Mouse (Mus musculus) Muller cell, postnatal 12 days (primary cell): ENCODE data around the gene Fgd3.
A peak's percentile ranks its signal among the peaks of the same experiment; 100 is the strongest.

Experiments
- DNase-seq: peaks from one replicate; pipeline ENCODE4 v3.0.0-alpha.2; 2015; ENCODE audit errors: inconsistent ontology term

Gene Fgd3

DNA sequence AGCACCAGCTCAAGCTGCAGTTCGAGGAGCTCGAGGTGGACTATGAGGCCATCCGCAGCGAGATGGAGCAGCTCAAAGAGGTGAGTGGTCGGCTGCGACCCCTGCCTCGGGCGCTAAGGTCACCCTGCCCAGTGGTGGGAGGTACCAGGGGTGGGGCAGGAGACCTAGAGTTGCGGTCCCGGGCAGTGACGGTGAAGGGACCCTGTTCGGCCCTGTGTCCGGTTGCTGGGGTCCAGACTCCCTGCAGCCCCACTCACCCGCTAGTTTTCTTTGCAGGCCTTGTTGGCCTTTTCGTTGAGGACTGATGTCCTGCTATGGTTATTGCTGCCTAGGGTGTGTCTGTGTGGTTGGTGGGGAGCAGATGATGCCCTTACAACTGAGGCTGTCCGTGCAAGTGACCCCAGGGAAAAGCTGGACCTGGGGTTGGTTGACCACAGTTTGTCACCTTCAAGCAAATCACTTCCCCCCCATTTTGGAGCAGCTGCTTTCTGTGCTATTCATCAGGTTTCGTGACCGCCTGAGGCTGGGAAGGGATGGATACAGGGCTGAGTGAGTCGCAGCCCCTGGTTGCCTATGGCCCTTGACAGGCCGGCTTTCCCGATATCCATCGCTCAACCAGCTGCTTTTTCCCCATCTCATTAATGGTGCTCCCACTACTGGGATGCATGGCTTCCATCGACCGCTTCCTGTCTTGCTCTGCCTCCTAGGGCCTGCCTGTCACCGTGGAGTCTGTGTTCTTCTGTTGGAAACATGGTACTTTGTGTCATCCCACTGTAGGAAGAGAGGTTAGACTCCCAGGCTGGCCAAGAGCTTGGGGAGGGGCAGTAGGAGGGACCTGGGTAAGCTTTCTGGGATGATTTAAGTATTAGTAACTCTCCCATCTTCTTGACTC lies 22.0 kb upstream of the Fgd3 start:
- peak; percentile 36 for DNase-seq

DNA sequence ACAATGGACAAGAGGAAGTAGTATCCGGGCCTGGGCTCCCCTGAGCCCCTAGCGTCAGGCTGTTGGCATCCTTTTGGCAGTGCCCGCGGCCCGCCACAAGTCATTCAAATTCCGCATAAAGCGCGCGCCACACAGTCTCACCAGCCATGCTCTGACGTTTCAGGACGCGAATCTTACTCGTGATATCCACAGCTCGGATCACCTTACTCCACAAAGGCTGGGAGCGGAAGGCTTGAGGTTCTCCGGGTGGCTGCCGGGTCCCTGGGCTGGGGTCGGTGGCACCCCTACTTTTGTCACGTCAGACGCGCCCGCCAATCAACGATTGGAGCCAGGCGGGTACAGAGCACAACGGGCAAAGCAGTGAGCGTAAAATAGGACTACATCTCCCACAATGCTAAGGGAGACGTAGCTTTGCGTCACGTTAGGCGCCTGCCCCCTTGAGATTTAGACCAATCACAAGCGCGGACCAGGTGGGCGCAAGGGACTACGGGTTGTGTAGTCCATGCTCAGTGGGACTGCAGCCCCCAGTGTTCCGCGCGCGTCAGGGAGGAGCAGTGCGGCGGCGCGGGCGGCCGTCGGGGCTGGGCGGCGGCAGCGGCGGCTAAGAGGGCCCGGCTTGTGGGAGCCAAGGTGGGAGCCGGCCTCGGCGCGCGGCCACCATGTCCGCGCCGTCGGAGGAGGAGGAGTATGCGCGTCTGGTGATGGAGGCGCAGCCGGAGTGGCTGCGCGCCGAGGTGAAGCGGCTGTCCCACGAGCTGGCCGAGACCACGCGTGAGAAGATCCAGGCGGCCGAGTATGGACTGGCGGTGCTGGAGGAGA lies 21.1 kb upstream of the Fgd3 start, which contains the start of gene Bicd2:
Gene Bicd2, plus strand, starts transcription at position 574 of the 819 bp plus-strand sequence.
- DNase-seq, result peak; percentile 99

DNA sequence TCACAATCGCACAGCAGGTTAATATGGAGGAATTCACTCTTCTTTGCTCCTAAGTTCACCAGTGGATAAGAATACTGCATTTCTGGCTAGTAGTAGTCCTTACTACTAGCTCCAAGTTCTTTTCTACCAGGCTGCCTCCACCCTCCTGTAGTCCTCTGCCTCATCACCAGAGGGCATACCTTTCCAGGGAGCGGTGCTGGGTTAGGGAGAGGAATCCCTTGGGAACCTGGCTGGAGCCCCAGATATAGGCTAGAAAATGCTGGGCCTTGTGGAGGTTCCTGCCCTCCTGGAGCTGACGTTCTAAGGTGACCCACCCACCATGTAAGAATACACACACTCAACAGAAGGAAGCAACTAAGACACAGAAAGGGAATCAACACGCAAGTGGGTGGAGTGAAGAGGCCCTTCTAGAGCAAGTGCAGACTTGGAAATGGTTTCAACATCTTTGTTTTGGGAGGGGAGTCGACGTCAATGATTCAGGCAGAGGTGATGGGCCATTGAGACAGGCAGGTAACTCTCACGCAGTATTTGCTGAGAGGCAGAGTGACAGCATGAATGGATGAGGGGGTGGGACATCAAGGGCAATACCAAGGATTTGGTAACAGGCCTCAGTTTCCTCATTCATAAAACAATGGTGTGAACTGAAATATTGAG lies 18.9 kb upstream of the Fgd3 start:
- peak; percentile 57 for DNase-seq

DNA sequence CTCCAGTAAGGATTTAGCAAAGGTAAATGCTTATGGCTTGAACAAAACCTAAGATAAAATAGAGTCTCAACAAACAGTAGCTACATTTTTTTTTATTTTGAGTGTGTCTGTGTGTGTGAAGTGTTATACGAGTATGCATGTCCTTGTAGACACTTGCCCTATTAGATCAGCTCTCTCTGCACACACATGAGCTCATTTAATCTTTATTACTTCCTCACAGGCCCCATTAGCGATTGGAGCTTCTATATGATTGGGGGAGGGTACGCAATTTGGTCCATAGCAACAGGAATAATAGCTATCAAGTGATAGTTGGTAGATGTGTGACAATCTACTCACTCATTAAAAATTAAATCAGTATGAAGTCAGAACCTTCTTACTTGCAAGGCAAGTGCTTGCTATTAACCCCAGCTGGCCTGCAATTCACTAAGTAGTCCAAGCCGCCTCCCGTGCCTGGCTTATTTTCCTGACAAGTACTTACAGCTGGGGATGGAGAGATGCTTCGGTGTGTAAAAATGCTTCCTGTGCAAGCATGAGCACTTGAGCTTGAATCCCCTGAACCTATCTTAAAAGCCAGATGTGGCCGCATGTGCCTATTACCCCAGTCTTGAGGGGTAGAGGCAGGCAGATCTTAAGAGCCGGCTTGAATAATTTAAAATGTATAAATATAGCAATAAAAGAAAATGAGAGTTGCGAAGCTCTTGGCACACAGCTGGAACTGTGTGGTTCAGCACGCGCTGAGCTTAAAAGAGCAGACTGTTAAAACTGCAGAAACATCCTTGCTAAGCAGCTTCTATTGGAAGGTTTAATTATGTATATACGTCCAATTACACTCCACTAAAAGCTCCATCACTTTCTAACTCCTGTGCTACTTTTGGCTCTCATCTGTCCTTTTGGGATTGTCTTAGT lies 15.2 kb upstream of the Fgd3 start:
- no peak for DNase-seq

DNA sequence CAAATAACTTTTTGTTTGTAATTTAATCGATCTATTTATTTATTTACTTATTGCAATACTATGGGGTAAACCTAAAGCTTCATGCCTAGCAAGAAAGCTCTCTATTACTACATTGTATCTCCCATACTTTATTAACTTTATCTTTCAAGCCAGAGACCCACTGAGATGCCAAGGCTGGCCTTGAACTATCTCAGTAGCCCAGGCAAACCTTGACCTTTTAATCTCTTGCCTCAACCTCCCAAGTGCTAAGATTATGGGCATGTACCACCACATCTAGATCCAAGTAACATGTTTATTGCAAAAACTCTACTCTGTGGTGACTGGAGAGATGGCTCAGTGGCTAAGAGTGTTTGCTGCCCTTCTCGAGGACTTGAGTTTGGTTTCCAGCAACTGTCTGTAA lies 13.1 kb upstream of the Fgd3 start:
- no peak for DNase-seq

DNA sequence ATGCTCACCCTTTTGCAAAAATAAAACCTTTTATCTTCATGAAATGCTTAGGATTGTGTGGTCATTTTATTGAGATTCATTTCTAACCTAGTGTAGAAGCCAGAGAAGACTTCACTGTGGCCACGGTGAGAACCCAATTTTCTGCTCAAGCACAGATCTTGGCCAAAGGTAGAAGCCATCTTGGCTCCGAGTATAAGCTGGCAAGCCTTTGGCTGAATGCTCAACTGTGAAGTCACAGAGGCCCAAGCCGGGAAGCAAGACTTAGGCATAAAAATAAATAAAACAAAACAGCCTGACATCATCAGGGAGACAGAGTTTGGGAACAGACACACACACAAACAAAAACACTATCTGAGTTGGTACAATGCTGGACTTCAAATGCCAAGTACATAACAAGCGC lies 8.0 kb upstream of the Fgd3 start:
- no peak for DNase-seq

DNA sequence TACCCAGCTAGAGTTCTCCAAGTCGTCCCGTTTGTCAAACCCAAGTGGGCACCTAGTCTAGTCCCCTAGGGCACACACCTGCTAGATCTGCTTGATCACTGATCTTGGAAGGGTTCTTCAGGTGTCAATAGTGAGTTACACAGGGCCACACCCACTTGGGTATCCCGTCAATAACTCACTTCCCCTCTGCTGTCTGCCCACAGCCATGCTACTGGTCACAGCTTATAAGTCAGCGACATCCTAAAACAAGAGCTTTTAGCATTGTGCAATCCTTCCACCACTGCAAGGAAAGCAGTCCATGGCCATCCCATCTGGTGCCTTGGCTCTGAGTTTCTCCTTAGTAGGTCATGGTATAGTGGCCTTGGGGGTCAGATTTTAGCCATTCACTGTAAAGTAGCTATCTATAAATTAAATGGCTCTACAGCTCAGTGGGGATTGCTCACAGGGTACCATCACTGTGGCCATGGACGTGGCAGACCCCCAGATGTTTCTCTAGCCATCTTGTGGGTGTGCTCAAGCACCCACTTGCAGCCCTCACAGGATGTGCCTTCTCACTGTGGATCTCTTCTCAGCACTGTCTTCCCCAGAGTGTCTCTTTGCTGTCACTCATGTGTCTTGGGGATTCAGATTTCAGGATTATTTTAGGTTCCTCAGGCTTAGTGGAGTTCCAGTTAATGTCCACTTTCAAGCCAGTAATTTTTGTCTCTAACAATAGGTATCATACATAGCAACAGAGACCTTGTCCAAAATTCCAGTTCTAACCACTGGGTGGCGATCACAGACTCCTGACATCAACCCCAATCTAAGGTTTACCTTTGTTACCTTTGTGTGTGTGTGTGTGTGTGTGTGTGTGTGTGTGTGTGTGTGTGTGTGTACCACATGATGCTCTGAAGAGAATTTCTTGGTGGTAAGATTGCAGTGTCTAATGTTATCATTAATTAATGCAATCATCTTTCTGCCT lies 6.4 kb upstream of the Fgd3 start:
- no peak for DNase-seq

DNA sequence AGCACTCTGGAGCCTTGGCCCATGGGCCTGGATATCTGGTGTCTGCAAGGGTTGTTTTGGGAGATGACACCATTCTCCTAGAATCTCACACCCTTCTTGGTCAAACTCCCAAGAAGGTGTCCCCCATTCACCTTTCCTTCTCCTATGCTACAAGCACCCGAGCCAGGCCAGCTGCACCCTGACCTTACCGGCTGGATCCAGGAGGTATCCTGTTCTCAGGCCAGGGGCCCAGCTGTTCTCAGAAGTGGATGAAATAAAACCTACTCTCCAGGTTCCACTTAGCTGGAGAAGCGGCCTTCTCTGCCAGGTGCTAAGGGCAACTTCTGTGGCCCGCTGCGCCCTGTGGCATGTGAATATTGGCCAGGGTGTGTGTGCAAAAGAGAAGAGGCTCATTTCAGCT lies 4.8 kb upstream of the Fgd3 start:
- no peak for DNase-seq

DNA sequence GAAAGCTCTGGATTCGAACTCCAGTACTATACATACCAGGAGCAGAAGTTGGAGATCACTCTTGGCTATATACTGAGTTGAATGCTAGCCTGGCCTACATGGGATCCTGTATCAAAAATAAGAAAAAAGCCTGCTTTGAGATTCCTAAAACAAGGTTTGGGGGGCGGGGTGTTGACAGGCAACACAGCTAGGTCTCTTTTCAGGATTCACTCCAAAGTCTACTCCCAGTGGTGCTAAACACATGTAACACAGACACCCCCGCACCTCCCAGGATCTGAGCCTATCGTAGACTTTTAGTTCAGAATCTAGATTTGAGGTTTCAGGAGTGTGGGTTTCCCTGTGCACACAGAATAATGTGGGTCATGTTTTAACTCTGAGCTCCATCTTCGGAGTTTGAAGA lies 2.6 kb upstream of the Fgd3 start:
- DNase-seq, result no peak

DNA sequence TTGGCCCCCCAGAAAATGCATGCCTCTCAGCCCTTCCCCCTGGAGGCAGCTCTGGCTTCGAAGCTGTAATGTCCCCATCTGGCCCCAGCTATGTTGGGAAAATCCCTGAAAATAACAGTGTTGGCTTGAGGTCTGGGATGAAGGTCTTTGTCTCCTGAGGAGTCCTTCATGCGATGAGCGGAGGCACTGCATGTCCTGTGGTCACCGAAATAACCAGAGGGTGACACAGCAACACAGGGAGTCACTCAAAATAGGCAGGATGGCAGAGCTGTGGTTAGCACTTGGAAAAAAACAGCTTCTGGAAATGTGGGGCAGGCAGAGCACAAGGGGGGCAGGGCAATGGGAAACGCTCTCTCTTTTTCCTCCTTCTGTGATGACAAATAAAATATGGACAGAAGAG lies 2.1 kb upstream of the Fgd3 start:
- DNase-seq, result peak; percentile 55

DNA sequence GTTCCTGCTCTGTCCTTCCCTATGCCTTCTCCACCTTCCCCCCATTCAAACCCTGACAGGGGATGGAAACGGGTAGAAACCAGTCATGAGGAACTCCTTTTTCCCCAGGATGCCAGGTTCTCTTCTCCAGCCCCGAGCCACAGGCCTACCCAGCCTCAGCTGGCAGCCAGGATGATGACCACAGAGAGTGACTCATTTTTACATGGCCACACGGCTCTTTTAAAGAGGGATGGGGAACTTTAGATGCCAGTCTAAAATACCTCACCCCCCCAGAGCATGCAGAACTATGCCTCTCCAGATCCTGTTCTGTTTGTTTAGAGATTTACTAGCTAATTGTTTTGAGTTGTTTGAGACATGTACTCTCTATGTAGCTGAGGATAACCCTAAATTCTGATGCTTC lies 1.3 kb upstream of the Fgd3 start:
- peak; percentile 76 for DNase-seq

DNA sequence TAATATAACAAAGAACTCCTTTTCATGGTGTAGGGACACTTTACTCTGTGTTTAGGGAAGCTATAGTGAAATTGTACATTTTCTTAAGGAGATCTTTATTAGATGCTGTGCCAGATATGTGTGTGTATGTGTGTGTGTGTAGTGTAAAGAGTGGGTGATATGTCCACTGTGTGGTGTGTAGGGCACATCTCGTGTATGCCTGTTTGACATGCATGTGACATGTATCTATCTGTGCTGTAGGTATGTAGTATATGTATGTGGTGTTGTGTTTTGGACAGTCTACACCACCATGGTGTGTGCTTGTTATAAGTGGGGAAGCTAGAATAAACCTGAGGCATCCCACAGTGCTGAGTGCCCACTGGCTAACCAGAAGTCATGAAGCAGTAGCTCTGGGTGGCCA lies 403 bp upstream of the Fgd3 start:
- no peak for DNase-seq

DNA sequence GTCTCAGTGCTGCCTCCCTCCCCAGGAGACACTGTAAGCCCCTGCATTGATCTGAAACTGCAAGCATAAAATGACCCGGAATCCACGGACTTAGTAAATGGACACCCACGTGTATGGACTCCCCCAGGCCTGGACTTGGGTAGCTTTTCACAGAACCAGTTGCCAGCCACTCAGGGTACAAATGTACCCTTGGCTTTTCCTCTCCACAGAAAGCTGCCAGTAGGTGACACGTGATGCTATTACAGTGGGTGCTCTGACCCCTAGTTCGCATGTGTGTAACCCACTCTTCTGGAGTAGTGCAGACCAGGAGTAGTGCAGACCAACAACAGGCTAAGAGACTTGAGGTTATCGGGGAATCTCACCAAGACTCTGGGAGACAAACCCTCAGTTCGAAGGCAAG lies 2.2 kb downstream of the Fgd3 start:
- no peak for DNase-seq

DNA sequence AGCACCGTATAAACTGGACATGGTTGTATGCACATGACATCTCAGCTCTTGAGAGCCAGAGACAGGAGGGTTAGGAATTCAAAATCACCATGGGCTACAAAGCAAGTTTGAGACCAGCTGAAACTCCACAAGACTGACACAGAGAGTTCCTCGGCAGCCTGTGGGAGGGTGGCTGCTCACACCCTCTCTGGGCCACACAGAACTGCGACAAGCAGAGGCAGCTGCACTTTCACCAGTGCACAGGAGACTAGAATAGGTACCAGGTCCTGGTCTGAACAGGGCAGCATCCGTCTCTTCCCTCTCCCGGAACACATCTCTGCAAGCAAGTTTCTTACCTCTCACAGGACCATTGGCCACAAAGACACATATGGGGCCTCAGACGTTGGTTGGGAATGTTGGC lies 2.6 kb downstream of the Fgd3 start:
- no peak for DNase-seq

DNA sequence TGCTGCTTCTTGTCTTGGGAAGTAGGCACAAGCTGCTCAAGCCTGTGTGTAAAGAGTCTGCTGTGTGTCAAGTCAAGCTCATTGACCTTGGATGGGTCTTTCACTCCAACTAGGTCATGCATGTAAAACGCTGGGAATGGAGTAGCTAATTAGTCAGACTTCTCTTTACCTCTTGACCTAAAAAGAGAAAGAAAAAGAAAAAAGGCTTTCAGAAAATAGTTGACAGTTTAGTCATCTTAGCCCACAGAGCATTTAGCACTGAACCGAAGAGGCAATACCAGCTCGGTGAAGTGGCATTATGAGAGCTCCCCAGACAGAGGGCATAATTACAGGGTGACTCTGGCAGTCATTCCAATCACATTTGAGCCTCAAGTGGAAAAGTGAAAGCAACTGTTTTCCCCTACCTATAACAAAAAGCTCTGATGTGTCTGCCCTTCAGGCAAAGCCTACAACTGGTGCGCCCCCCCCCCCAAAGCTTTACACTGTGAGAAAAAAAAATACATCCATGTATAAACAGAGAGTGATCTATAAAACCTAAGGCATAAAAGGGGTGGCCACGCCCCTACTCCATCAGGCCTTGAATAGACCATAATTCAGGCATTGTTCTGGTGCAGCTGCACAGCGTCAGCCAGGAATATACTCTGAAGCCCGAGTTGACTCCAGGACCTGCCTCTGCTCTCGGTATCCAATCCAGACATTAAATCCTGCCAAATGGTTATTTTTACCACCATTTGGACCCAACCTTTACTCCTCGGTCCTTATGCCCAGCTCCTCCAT lies 3.5 kb downstream of the Fgd3 start:
- DNase-seq, result peak; percentile 91

DNA sequence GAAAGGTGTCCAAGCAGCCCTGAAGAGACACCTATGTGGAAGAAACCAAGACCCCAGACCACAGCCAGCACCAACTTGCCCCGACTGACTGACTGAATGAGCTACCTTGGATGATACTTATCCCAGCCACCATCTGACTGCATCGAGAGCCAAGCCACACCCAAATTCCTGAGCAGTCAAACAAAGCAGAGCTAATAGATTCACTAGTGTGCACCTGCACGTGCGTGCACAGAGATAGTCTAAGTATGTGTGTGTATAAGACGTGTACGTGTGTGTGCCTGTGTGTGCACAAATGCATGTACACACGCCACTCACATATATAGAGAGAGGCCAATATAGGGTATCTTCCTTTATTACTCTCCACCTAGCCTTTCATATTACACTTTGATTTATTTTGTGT lies 8.5 kb downstream of the Fgd3 start:
- no peak for DNase-seq

DNA sequence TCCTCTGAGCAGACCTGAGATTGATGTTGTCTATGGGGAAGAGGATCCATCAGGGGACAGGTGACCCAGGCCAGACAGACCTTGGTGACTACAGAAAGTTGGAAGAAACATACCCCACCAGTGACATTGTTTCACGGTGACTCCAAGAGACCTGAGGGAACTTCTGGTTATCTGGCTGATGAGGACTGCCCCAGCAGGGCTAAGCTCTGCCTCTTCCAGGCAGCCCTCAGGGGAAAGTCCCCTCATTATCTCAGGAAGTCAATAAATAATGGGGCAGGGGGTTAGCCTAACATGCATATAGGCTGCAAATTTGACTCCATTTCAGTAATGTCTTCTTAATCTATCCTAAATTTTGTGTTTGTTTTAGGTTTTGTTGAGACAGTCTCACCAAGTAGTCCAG lies 10.6 kb downstream of the Fgd3 start:
- DNase-seq, result no peak

DNA sequence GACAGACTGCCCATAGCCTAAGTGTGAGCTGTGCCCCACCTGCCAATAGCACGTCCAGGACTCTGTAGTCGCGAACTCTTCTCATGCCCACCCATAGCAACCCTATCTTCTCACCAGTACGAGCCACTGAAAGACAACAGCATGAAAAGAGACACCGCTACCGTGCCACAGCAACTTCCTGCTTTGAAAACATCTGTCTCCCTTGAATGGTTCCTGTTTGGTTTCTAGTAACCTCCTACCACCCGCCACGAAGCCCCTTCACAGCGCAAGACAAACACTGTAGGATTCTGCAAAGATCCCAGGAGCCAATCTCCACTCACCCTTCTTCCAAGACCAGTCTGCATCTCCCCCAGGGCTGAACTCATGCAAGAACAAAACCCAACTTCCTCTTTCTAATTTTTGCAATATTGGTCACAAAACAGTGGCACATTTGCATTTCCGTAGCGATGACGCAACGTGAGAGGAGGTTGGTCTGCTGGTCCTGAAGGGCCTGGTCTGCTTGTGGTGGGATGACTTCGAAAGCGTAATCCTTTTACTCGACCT lies 11.2 kb downstream of the Fgd3 start:
- no peak for DNase-seq

DNA sequence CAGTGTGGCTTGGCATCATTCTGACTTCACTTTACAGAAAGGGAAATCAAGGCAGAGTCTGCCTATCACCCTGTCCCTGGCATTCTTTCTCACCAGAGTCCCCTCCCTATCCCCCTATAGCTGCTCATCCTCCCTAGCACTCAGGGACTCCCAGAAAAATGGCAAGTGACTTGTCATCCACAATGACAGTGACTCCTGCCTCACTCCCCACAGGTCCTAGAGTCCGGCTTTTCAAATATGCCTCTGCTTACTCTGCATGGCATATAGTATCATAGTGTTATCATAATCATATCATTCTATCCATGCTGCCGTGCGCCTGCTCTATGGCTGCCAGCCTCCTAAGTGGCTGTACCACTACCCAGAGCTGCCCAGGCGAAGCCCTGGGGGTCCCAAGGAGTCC lies 11.9 kb downstream of the Fgd3 start:
- DNase-seq, result no peak
